Mouse (Mus musculus) ES-CJ7 (cell line): Measurements from ENCODE around the gene Ddx52.

Experiments used
- DNase-seq: peaks from one replicate; pipeline ENCODE4 v3.0.0; 2011; ENCODE audit warnings: low read depth, low spot score

Gene Ddx52

GRCm38 (mm10) chr11:83968205-83968575 lies 26.3 kb downstream of the Ddx52 start:
- DNase-seq: no peak

DNA sequence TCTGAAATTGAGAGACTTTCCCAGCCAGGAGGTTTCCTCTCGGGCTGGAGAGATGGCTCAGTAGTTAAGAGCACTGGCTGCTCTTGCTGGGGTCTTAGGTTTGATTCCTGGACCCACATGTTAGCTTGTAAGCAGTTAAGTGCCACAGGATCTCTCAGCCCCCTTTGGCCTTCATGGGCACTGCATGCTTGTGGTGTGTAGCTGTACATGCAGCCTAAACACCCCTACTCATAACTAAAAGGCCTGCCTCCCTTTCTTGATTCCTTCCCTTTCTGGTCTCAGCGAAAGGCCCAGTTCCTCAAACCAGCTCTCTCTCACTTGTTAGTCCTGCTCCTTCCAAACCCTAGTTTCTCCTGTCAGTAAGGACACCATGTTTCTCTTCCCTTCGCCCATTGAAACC lies 27.2 kb downstream of the Ddx52 start:
- DNase-seq: peak; percentile 9

DNA sequence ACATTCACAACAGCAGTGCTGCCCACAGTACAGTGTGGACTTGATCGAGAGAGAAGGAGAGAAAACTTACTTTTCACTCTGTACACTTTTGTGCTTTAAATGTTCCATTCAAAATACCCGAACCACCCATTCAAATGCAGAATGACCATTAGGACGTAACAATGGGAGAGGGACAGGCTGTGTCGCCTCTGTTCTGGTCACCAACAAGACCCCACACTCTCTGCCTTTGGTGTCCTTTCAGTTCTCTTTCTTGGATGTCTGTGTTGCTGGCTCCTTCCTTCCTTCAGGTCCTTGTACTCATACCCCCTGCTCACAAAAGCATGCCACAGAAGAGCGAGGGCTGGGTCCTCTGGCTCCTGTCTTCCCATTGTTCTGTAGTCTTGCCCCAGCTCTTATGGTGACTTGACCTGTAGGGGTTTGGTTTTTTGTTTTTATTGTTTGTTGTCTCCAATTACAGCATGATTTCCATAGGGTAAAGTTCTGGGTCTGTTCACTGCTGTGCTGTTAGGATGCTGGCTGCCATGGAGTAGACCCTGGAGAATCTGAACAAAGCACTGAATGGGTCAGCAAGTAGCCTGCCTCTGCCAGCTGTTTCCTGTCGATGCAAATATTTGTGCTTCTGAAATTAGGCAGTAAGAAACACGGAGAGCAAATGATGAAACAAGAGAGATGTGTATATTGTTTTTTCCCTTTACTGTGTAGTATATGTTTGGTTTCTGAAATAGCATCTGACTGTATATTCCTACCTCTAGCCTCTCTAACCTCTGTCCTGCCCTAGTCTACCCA lies 32.9 kb downstream of the Ddx52 start:
- peak; percentile 72 for DNase-seq

DNA sequence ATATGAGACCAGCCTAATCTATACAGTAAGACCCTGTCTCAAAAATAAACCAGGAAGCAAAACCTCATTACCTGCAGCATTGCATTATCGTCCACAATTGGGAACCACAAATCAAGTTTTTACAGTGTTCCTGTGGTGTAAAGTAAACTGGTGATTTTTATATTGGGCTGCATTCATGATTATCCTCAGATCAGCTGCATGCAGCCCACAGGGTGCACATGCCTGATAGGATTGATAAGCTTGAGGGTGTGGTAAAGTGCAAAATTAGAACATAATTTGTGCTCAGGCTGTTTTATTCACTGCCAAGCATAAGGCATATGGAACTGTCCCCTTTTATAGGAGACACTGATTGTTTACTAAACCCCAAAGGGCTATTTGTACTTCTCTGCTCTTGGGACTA lies 33.6 kb downstream of the Ddx52 start:
- no peak for DNase-seq

- DNase-seq: no peak
Measured at GRCm38 (mm10) chr11:83976236-83976977, 34.5 kb downstream of the Ddx52 start.

- DNase-seq: no peak
Measured at GRCm38 (mm10) chr11:83977810-83978209, 35.9 kb downstream of the Ddx52 start.

DNA sequence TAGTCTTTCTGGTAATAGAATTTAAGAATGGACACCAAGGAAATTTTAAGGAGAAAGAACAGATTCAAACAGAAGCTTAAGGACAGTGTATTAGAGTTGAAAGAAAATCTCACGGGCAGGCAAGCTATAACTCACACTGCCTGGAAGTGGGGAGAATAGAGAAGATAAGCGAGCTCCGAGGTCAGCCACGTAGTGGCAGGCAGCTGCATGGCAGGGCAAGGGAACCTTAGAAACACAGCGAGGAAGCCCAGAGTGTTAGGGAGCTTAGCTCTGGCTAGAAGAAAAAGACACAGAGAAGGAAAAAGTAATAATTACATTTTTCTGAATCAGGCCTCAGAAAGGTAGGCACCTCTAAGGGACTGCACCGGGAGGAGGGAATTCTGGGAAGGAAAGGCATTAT lies 38.1 kb downstream of the Ddx52 start:
- no peak for DNase-seq

GRCm38 (mm10) chr11:83981338-83981737 lies 39.5 kb downstream of the Ddx52 start:
- DNase-seq: no peak

DNA sequence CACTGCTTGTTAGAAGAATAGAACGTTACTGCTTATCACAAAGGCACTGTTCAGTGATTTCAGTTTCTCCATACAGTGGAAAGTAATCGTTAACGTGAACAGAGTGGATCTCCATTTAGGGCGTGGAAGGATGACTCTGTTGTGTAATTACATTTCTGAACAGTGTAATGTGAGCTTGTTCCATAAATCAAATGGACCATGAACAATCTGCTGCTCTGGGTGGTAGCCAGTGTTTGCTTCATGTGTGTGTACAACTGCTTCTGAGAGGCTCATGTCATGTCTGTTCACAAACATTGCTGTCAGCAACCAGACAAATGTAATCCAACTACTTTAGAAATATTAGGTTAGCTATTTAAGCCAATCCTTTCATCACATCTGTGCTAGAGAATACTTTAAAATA lies 49.8 kb downstream of the Ddx52 start:
- no peak for DNase-seq

DNA sequence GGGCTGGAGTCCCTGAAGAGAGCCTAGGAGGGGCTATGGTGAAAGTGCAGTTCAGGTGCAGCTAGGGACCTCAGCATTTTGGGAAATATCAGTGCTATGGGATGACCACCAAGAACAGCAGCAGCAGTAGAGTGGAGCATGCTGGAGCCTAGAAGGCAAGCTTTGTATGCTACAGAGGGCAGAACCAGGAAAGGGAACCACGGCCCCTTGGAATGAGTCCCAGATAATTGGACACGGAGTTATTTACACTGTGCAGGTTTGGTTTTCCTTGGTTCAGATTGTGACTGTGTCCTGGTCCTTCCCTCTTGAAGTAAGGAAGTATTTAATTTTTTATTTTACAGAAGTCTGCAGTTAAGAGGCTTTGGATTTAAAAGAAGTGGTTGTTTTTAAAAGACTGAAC lies 51.6 kb downstream of the Ddx52 start:
- no peak for DNase-seq

DNA sequence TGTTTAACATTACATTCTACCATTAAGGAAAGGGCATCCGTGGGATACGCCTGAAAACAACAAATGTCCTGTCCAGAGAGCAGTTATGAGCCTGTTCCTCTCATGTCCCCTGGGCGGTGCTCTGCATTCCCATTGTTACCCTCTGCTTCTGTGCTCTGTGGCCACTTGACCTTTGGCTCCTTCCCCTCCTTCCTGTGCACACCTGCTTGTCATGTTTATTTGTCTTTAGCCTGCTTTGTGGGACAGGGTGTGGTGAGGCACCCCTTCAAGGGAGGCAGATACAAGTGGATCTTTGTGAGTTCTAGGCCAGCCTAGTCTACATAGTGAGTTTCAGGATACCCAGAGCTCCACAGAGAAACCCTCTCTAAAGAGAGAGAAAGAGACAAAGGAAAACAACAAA lies 52.6 kb downstream of the Ddx52 start:
- DNase-seq: peak; percentile 63

DNA sequence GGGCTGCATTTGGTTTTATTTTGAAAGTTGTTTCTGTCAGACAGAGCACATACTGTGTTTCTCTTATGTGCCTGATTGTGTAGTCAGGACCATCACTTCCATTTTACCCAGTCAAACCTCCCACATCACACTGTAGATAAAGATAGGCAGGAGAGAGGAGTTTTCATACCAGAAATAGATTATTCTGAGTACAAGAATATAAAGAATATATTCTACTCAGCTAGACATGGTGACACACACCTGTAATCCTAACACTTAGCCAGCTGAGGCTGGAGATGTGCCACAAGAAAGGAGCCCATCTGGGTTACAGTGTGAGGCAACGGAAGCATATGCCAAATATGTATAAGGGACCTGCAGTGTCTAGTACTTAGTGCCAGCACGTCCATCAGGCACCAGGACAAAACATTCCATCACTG lies 53.7 kb downstream of the Ddx52 start:
- DNase-seq: no peak

DNA sequence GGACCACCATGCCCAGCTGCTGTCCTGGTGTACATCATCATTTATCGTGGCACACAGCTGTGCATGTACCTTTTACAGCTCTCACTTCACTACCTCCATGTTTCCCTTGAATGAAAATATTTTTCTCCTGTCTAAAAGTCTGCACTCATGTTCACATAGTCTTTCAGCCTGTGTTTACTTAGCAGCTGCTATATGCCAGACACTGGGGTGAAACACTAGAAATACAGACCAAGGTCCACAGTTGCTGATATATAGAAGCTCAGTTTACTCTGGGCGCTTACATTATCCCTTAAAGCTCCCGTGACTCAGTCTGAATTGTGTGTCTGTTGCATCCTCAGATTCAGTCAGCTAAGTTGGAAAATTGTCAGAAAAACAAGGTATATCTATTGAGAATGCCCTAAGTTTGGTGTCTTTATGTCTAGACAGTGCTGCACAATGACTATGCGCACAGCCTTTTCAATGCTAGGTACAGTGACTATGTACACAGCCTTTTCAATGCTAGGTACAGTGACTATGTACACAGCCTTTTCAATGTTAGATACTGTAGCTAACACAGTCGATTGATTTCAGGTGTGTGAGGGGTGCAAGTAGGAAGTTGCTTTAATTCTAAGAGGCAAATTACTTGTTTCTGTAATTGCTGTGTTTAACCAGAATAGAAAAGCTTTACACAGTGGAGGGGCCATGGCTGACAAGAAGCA lies 55.5 kb downstream of the Ddx52 start:
- DNase-seq: no peak

DNA sequence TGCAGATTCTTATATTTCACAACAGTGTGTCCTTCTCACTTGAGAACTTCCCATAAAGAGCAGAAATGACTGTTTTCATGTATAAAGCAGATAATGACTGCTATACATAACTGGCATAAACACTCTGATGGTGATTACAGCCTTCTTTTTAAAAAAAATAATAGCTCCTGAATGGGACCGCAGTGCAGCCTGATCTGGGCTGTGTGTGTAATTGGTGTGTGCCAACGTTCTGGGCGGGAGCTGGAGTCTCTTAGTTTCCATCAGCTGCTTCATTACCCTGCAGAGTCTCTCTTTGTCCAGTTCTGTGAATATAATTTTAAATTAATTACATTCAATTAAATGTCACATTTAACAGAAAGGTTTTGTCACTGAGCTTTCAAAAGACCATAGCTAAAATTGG lies 57.1 kb downstream of the Ddx52 start:
- no peak for DNase-seq

- no peak for DNase-seq
Measured at GRCm38 (mm10) chr11:83999411-83999915, 57.6 kb downstream of the Ddx52 start.

- DNase-seq: peak; percentile 63
Measured at GRCm38 (mm10) chr11:84001257-84001656, 59.4 kb downstream of the Ddx52 start.

DNA sequence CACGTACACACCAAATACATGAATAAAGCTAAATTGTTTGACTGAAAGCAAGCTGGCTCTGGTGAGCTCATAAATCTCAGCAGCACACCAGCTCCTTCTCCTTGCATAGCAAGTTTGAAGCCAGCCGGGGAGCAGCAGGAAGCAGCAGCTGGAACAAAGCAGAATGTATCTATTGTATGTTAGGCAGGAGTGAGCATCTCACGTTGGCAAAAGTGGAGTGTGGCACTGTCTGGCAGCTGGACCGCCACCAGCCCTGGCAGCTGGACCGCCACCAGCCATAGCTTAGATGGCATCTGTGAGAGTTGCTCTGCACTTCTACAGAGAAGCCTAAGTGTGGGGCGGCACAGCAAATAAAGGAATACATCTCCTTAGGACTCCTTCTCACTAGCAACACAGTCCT lies 62.1 kb downstream of the Ddx52 start:
- no peak for DNase-seq

GRCm38 (mm10) chr11:84009001-84009400 lies 67.1 kb downstream of the Ddx52 start:
- DNase-seq: peak; percentile 29

GRCm38 (mm10) chr11:84010411-84010810 lies 68.5 kb downstream of the Ddx52 start:
- DNase-seq: no peak

GRCm38 (mm10) chr11:84011050-84011449 lies 69.2 kb downstream of the Ddx52 start:
- peak; percentile 46 for DNase-seq

GRCm38 (mm10) chr11:84011576-84011975 lies 69.7 kb downstream of the Ddx52 start:
- DNase-seq: no peak
